Mouse (Mus musculus) mesoderm, embryonic 11.5 days (tissue): ENCODE measurements at regions not wholly inside any gene's neighbourhood (a gene's known extent, or its start where the extent isn't known, plus 50 kb on each side); places are given as distances from the start of the nearest gene placed in this dataset.

Experiments
- DNase-seq: peaks from one replicate; pipeline ENCODE4 v3.0.0-alpha.2; 2012; ENCODE audit warnings: low read depth, low spot score

GRCm38 (mm10) chr8:103940958-103941532, 160.4 kb upstream of the Cdh5 start:
- no peak for DNase-seq

- no peak for DNase-seq
These were observed 153.0 kb upstream of the Cdh5 start for GRCm38 (mm10) chr8:103948474-103948873.

GRCm38 (mm10) chr8:103950460-103950859, 151.0 kb upstream of the Cdh5 start:
- no peak for DNase-seq

GRCm38 (mm10) chr8:103953586-103953985, 147.8 kb upstream of the Cdh5 start:
- DNase-seq, result no peak

- DNase-seq, result no peak
These were observed 145.7 kb upstream of the Cdh5 start for GRCm38 (mm10) chr8:103955568-103956260.

- DNase-seq, result no peak
These were observed 137.0 kb upstream of the Cdh5 start for GRCm38 (mm10) chr8:103964293-103964918.

GRCm38 (mm10) chr8:103969929-103970328, 131.5 kb upstream of the Cdh5 start:
- no peak for DNase-seq

- no peak for DNase-seq
These were observed 130.9 kb upstream of the Cdh5 start for GRCm38 (mm10) chr8:103970511-103970910.

- DNase-seq, result no peak
These were observed 130.5 kb upstream of the Cdh5 start for GRCm38 (mm10) chr8:103970966-103971365.

- no peak for DNase-seq
These were observed 124.9 kb upstream of the Cdh5 start for GRCm38 (mm10) chr8:103976488-103976887.

GRCm38 (mm10) chr8:103978948-103979347, 122.5 kb upstream of the Cdh5 start:
- DNase-seq, result no peak

GRCm38 (mm10) chr8:103983860-103984594, 117.4 kb upstream of the Cdh5 start:
- no peak for DNase-seq

- DNase-seq, result no peak
These were observed 115.8 kb upstream of the Cdh5 start for GRCm38 (mm10) chr8:103985640-103986039.

- no peak for DNase-seq
These were observed 107.5 kb upstream of the Cdh5 start for GRCm38 (mm10) chr8:103993897-103994296.

GRCm38 (mm10) chr8:103998143-103998542, 103.3 kb upstream of the Cdh5 start:
- DNase-seq, result no peak

- DNase-seq, result no peak
These were observed 94.2 kb upstream of the Cdh5 start for GRCm38 (mm10) chr8:104007209-104007608.

- no peak for DNase-seq
These were observed 92.7 kb upstream of the Cdh5 start for GRCm38 (mm10) chr8:104008756-104009155.

- DNase-seq, result no peak
These were observed 92.1 kb upstream of the Cdh5 start for GRCm38 (mm10) chr8:104009306-104009705.

- no peak for DNase-seq
These were observed 79.2 kb upstream of the Cdh5 start for GRCm38 (mm10) chr8:104022231-104022630.

- peak; percentile 75 for DNase-seq
These were observed 78.5 kb upstream of the Cdh5 start for GRCm38 (mm10) chr8:104022691-104023509.

GRCm38 (mm10) chr8:104027161-104027821, 74.1 kb upstream of the Cdh5 start:
- DNase-seq, result peak; percentile 76
